Mouse (Mus musculus): ENCODE results near the gene Trim62.

The Trim62 gene

GRCm38 (mm10) chr4:128883379-128883781, at the start of gene Trim62:
Trim62 (plus strand) TSS chr4:128883580.
- peak; percentile 78 to 81 for DNase-seq (ENCODE audit: low spot score in 2 of 2)

- peak in 1 of 2 experiments; percentile 30 for DNase-seq (ENCODE audit: low spot score in 2 of 2)
Observed at GRCm38 (mm10) chr4:128838202-128838601, 45.2 kb upstream of the Trim62 start.

- no peak for DNase-seq (ENCODE audit: low spot score in 2 of 2)
Observed at GRCm38 (mm10) chr4:128839811-128840738, 43.3 kb upstream of the Trim62 start.

- DNase-seq (ENCODE audit: low spot score in 2 of 2) = no peak
Observed at GRCm38 (mm10) chr4:128841259-128841658, 42.1 kb upstream of the Trim62 start.

GRCm38 (mm10) chr4:128844566-128844965, 38.8 kb upstream of the Trim62 start:
- DNase-seq (ENCODE audit: low spot score in 2 of 2) = no peak

GRCm38 (mm10) chr4:128845367-128845973, 37.9 kb upstream of the Trim62 start:
- no peak for DNase-seq (ENCODE audit: low spot score in 2 of 2)

GRCm38 (mm10) chr4:128848961-128849360, 34.4 kb upstream of the Trim62 start:
- no peak for DNase-seq (ENCODE audit: low spot score in 2 of 2)

GRCm38 (mm10) chr4:128849686-128850085, 33.7 kb upstream of the Trim62 start:
- no peak for DNase-seq (ENCODE audit: low spot score in 2 of 2)

GRCm38 (mm10) chr4:128852266-128852887, 31.0 kb upstream of the Trim62 start:
- no peak for DNase-seq (ENCODE audit: low spot score in 2 of 2)

- no peak for DNase-seq (ENCODE audit: low spot score in 2 of 2)
Observed at GRCm38 (mm10) chr4:128853117-128853516, 30.3 kb upstream of the Trim62 start.

- peak; percentile 78 to 90 for DNase-seq (ENCODE audit: low spot score in 2 of 2)
Observed at GRCm38 (mm10) chr4:128855613-128856040, 27.8 kb upstream of the Trim62 start.

- DNase-seq (ENCODE audit: low spot score in 2 of 2) = no peak
Observed at GRCm38 (mm10) chr4:128857212-128857611, 26.2 kb upstream of the Trim62 start.

GRCm38 (mm10) chr4:128858226-128858625, 25.2 kb upstream of the Trim62 start:
- peak; percentile 56 to 58 for DNase-seq (ENCODE audit: low spot score in 2 of 2)

- DNase-seq (ENCODE audit: low spot score in 2 of 2) = no peak
Observed at GRCm38 (mm10) chr4:128858878-128859277, 24.5 kb upstream of the Trim62 start.

- DNase-seq (ENCODE audit: low spot score in 2 of 2) = no peak
Observed at GRCm38 (mm10) chr4:128872992-128873391, 10.4 kb upstream of the Trim62 start.

GRCm38 (mm10) chr4:128874062-128874461, 9.3 kb upstream of the Trim62 start:
- DNase-seq (ENCODE audit: low spot score in 2 of 2) = no peak

- DNase-seq (ENCODE audit: low spot score in 2 of 2) = no peak
Observed at GRCm38 (mm10) chr4:128875439-128875838, 7.9 kb upstream of the Trim62 start.

GRCm38 (mm10) chr4:128877520-128877919, 5.9 kb upstream of the Trim62 start:
- DNase-seq (ENCODE audit: low spot score in 2 of 2) = no peak

GRCm38 (mm10) chr4:128878901-128879491, 4.4 kb upstream of the Trim62 start:
- no peak for DNase-seq (ENCODE audit: low spot score in 2 of 2)

- peak in 1 of 2 experiments; percentile 60 for DNase-seq (ENCODE audit: low spot score in 2 of 2)
Observed at GRCm38 (mm10) chr4:128883801-128884710, 676 bp downstream of the Trim62 start.

- no peak for DNase-seq (ENCODE audit: low spot score in 2 of 2)
Observed at GRCm38 (mm10) chr4:128884711-128885095, 1.3 kb downstream of the Trim62 start.

Data from urinary bladder, adult 18-20 months (tissue).